Mouse (Mus musculus) left cerebral cortex, adult 9 months (tissue): ENCODE measurements around the gene Nav2.

Experiments used
- DNase-seq, 2 experiments: peaks; one replicate each; pipeline ENCODE4 v3.0.0; 2022; ENCODE audit warnings: low spot score in 2 of 2

Gene Nav2

DNA sequence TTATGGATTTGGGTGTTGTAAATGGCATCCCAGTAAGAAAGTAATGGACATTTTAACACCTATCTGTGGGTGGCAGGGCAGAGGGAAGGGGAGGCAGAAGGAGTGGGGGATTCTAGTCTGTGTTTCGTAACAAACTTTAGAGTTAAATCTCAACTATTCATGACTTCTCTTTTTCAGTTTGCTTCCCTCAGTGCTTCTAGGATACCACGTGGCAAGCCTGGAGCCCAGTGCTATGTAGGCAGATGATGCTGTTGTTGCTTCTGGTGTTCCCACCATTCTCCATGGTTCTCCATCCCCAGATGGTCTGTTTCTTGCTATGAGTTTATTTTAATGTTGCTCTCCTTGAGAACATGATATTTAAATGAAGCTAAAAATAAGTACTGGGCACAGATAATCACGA lies 92.3 kb downstream of the Nav2 start:
- DNase-seq, result peak; percentile 48 to 65

DNA sequence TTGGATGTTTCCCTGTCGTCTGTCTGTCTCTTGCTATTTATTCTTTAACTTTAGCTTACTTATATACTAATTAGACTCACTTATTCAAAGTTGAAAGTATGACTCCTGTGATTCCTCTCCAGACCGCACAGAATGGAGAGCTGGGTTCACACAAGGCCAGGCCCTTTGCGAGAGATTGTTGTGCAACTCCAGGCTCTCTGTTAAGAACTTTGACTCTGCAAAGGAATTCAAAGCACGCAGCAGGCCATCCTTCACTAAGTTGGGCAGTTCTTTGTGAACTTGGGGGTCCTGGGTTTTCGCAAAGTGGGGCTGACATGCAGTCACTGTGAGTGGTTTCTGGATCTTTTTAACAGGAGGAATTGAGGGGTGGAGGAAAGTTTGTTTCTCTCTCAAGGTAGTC lies 95.9 kb downstream of the Nav2 start:
- no peak for DNase-seq

DNA sequence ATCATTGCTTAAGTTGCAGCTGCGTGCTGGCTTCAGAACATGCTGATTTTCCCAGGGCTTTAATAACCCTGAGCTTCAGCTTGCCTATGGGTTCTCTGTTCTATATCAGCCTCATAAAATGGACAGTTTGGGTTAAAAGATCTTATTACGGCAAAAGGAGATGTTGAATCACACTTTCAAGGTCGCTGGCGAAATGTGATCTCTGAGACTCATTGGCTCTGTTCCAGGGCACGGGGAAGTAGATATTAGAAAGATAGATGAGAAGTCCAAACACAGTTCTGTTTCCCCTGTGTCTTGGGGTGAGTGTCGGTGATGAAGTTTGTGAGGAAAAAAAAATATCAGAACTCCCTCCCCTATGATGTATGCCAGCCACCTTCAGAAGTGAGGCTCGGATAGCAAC lies 98.4 kb downstream of the Nav2 start:
- DNase-seq, result no peak

DNA sequence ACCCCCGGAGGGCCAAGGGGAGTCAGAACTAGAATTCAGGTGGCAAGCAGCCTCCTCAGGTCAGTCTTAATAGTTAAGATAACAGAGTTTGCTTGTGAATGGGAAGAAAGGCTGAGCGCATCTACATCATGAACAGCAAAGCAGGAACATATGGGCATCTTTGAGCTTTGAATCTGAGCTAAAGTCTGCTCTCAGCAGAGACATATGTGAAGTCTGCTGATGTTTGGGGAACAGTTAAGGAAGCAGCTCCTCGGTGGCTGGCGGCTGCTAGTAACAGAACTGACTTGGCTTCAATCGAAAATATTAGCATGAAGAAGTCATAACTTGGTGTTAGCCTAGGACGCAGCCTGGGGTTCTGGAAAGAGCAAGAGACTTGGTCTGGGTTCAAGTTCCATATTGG lies 102.2 kb downstream of the Nav2 start:
- DNase-seq, result peak in 1 of 2 experiments; percentile 28

DNA sequence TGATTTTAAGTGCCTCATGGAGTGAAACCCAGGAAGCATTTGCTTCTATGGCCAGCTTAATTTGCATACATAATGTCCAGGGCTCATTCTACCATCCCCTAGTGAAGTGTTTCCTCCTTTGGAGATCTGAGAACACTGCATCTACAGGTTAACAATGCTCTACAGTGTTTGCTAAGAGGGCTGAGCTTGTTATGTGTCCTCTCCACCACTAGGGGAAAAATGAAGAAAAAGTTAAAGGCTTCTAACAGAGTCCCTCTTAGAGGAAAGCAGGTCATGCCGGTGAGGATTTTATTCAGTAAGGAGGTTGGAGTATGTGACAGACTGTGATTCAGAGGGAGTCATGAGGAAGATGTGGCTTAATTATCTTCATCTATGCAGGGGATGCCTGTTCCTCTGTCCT lies 103.5 kb downstream of the Nav2 start:
- no peak for DNase-seq

DNA sequence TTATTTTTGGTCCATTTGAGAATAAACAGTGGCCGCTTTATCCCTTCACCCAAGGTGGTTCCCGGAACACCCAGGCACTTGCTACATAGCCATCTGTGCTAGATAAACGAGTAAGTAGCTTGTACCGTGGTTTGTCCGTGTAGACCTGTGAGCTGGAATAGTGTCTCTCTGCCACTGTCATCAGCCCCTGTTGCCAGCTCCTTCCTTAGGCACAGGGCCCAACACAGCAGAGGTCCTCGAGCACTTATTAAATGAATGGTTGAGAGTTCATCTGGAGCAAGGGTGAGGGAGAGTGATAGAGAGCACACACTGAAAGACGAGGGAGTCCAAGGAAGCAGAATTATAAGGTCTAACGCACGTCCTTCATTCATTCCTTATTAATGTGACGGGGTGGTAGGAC lies 106.0 kb downstream of the Nav2 start:
- DNase-seq, result no peak

DNA sequence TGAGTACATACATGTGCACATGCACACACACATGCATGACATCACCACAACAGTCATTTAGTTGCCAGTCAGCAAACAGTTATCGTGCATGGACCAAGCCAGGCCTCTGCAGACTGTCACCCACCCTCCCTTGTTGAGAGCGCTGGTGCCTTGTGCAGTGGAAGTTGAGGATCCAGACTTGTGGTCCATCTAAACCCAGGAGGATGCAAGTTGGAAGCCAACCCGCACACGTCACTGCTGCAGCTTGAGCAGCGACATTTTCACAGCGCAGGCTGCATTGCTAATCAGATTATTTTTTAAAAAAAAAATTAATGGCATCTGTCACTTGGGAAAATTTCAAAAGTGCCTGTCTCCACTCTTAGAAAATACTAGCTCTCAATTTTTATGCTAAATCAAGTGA lies 106.8 kb downstream of the Nav2 start:
- no peak for DNase-seq

DNA sequence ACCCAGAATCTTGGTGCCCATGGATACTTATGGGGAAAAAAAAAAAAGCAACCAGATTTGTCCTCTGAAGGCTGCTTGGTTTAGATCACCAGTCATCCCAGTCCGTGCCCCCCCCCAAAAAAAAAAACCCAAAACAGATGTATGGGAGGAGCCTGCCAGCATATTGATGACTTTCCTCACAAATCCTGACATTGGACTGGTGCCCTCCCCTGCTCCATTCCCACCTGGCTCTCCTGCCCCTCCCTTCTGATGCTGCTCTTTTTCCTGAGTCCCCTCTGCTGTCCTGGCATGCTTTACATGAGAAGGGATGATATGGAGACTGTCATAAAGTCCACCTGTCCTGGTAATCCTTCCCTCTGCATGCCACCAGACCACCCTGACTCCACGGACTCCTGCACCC lies 107.6 kb downstream of the Nav2 start:
- DNase-seq, result no peak

DNA sequence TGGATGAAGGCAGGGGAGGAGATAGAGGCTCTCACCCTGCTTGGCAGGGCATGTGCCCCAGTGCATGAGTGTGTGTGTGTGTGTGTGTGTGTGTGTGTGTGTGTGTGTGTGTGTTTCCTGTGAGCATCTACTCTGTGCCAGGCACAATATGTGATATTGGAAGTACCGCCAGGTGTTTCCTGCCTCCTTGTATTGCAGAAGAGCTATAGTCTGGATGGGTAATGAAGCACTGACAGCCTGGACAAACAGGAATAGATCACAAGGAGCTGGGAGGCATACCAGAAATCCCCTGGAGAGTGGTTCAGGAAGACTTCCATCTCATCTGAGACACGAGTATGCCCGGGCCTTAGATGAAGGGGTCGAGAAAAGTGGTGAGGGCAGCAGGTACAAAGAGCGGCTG lies 109.3 kb downstream of the Nav2 start:
- DNase-seq, result no peak

DNA sequence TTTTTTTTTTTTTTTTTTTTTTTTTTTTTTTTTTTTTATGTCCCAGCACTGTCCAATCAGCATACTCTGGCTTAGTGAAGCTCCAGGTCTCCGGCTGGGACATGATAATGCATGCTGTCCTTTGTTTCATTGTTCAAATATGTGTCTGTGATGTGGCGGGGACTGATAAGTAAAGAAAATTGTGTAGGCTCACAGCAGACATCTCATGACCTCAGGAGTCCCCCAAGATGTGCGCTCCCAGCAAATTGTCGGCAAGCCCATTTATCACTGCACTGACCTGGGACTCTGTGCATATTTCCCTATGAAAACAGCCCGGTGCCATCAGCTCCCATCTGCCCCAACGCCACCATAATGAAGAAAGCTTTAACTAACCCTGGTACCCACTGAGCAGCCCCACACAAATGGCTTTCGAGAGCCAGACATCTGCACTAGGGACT lies 110.0 kb downstream of the Nav2 start:
- no peak for DNase-seq

DNA sequence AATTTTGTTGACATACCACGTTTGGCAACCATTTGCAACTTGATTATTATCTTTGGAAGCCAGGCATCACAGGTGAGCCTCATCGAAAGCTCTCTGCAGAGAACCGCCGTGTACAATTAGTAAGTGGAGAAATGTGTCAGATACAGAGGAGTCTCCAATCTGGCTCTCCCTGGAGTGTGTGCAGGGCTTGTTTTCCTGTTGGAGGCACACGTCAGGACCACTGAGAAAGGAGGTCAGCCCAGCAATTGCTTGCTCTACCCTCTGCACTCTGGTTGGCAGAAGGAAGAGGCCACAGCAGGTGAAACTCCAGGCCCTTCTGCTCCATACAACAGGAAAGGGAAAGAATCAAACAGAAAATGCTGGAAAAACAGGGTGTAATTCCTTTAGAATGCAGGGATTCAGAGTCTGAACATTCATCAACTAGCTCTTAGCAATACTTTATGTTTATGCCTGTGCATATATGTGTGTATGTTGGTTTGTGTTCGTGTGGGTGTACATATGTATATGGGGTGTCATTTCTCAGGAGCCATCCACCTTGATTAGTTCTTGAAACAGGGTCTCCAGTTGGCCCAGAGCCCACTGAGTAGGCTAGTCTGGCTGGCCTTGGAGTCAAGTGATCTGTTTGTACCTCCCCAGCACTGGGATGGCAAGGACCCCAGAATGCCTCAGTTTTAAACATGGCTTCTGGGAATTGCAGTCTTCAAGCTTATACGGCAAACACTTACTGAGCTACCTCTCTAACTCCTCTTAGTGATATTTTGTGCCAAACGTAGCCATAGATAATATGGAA lies 116.7 kb downstream of the Nav2 start:
- DNase-seq, result no peak

DNA sequence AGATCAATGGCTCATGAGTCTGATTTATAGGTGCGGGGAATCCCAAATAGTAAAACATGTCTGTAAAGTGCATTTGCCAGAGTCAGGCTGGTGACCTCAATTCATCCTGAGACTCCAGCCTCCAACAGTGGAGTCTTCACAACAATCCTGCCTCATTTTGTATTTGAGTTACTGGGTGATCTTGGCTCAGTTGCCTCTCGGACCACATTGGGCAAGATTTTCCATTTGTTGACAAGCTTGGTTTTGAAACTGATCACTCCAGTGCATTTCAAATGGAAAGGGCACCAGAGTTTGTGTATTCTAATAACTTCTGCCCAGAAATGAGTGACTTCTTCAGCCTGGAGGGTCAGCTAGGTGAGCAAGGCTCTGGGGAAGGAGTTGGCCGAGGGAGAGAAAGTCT lies 117.5 kb downstream of the Nav2 start:
- no peak for DNase-seq

DNA sequence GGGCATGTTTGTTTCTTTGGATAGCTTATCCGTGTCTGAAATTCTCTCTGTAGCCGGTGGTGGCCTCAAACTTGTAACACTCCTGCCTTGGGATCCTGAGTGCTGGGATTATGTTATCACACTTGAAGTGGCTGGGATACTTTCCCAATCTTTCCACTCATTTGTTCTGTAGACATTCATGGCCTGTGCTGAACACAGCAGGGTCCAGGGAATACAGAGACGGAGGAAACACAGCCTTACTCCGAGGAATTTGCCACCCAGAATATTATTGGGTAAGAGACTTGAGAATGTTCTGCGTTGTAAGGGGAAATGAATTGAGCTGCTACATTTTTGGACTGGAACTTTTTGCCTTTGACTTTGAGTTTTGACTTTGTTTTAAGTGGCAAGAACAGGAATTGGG lies 118.0 kb downstream of the Nav2 start:
- no peak for DNase-seq

DNA sequence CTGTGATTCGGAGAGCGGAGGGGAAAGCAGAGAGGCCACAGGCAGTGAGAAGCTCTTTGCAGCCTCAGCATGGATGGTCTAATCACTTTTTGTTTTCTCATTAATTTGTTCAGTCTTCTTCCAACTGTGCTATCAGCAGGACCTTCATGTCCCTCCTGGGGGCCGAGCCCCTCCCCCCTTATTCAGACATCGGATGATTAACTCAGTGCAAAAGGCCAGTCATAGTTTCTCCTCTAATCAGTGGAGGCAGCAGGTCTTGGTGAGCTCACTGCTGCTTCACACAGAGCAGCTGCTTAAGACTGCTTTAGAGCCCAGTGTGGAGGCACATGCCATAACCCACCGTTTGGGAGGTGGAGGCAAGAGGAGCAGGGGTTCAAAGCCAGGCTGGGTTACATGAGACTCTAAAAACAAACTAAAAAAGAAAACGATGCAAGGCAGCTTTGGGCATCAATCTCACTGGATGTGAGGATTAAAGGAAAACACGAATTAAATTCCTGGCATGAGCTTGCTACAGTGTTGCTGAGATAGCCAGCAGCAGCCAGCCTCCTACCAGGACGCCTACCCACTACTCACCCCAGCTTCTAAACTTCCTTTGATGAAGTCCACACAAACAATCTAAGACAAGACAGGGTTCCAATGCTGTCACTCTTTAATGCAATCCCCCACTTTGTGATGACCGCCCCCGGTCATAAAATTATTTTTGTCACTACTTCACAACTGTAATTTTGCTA lies 120.9 kb downstream of the Nav2 start:
- no peak for DNase-seq

DNA sequence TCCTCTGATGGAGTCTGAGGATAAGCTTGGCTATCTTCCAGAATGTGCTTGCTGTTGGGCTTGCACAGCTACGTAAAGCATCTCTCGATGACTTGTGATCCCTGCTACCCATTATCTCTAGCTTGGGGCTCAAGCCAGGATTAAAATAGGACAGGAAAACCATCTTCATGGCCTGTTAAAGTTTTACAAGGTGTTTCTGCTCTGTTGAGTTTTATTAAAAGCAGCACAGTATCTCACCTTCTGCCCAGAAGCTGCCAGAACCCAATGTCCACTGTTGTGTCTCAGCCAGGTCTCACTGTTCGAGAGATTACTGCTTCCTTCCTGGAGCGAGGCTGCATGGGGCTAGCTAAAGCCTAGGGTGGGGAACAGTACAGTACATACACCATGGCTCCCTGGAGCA lies 123.7 kb downstream of the Nav2 start:
- no peak for DNase-seq

DNA sequence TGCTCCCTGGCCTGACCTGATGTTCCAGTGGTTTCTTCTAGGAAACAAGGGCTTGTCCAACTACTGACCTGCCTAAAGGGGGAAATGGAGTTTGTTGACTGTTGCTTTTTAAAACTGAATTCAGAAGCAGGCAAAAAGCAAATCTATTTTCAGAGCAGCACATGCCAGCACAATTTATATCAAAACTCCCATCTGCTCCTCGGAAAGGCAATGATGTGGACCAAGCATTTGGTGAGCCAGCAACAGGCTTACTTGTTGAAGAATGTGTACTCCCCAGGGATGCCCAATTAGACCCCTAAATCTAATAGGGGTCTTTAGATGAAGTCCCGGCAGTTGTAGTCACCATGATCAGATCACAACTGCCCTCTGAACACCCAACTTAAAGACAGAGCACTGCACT lies 125.7 kb downstream of the Nav2 start:
- DNase-seq, result no peak

DNA sequence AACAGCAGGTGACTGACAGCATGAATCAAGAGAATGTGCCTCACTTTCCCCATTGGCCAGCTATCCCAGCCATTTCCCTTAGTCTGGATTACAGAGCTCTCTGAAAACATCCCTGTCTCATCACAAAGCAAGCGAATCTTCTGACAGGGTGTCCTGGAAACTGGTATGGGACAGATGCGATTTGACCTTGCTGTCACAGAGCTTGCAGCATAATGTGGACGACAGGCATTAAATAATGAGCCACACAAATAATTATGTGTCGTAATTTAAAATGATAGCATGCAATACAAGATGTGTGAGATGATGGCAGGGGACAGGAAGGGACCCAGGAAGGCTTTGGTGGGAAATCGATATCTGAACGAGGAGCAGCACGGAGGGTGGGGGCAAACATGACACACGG lies 131.6 kb downstream of the Nav2 start:
- no peak for DNase-seq

DNA sequence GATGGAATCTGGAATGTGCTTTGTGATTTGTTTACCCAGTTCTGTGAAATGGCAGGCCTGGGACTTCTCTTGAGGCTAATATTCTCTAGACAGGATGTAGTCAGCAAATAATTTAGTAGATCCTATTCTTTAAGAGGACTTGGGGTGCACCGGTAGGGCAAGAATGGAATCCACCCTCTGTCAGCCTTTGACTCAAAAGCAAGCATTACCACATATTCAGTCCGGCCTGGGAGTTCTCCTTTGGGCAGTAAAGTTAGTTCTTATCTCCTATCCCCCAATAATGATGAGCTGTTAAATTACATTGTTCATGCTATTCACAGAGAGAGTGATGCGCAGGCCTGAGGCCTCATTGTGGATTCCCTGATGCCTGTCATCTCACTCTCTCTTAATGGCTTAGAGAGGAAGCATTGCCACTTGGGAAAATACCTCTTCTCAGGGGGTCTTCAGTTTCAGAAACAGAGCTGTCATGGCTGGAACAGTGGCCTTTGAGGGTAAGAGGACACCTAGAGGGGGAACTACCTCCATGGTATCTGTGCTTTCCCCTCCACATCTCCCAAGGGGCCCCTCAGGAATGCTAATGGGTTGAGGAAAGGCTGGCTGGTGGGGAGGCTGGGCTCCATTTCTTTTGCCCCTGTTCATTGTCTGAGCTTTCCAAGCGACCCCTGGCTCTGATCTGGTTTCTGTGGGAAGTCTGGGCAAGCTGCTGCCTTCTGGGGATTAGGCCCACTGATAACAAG lies 133.0 kb downstream of the Nav2 start:
- no peak for DNase-seq

DNA sequence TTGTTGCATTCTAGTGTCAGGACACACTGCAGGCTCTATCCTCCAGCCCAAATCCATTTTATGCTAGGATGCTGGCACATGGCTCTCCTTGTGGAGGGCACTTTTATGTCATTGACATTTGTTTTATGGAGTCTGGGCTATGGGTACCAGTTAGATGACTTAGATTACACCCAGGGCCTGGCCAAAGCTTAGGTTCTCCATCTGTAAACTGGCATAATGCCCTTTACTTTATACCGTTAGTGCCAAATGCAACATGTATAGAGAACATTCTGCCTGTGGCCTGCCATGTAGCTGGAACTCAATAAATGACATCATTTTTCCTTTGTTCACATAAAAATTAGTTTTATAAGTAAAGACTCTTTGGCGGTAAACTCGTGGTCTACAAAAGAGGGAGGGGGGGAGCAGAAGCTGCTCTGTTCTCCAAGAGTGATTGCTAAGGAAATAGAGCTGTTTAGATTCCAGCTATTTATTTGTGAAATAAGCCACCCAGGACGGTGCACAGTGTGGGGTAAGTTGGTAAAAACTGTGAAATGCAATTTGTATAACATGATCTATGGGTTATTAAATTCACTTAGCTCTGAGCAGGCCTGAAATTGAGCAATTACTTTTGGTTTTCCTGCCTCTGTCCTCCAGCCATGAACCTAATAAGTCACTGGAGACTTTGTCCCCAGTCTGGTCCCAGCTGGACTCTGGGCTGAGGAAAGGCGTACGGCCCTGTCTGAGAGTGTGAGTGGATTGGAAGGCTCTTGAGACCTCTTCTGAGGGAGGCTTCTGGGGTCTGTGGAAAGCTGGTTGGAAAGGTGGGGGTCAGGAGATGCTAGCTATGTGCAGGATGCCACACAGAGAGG lies 137.2 kb downstream of the Nav2 start:
- DNase-seq, result no peak

DNA sequence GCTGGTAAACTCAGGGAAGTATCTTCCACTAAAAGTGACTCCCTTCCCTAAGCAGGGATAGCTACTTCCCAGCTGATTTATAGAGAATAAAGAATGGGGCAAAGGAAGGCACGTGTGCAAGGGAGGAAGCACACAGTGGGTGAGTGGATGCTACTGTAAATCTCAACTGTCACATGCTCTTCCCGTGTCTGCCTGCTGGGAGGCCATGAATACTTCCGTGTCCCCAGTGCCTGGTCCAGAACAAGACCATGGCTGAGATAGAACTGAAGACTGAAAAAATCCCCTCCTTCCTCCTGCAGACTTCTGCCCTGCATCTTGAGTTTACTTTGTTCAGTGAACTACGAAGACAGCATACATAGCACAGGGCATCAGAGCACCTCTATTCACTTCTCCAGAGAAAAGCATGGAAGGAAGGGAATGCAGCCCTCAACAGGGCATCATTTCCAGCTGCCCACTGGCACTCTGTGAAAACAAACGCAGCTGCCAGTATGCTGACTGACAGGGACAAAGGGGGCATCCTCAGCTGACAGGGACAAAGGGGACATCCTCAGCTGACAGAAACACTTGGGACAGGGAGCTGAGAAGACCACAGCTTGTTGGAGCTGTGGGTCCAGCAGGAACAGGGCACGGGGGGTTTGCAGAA lies 138.0 kb downstream of the Nav2 start:
- no peak for DNase-seq

DNA sequence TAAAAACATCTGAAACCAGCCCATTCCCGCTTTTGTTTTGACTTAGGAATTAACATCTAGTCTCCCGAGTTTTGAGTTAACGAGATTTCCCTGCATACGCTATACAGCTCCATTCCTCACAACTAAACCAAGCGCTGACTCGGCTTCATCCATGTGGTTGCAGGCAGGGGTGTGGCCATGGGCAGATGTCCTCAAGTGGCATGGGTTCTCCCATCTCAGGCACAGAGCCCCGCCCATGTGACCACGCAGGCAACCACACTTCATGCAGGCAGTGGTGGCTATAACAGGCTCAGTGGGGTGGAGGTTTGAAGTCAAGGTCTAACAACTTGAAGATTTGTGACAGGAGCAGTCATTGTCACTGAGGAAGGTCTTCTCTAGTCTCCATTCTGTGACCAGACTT lies 138.8 kb downstream of the Nav2 start:
- no peak for DNase-seq
